Mouse (Mus musculus) Patski (cell line): Measurements from ENCODE around the gene Nfkb2. TPM values are rescaled to one million over a fixed set of nuclear protein-coding genes. Genes with fewer than 3 reads are reported as not detected.

Source experiments
- ATAC-seq: fragments of 100-300 bp; one replicate; pipeline ENCODE4 v1.8.0; 2021
- CTCF ChIA-PET: fragments of 350-600 bp; sonication (Branson Sonifier 250); formaldehyde crosslinking; loops from one replicate; lab custom pipeline; 2022; ENCODE audit warnings: inconsistent platforms; lab: Charles Lee
- POLR2A ChIA-PET: fragments of 350-600 bp; sonication (Branson Sonifier 250); formaldehyde crosslinking; loops from one replicate; lab custom pipeline; 2022; ENCODE audit warnings: antibody characterized with exemption, inconsistent platforms; lab: Charles Lee
- DNase-seq: peaks from one replicate; pipeline ENCODE4 v3.0.0-alpha.2; 2011; ENCODE audit warnings: low read depth, low spot score
- H3K27me3 ChIP-seq: fragments of 371-371 bp; one replicate; pipeline ENCODE4 v1.5.1; 2021
- CTCF ChIP-seq: fragments of 100-300 bp; IDR thresholded peaks from one replicate; pipeline ENCODE4 v1.5.1; 2021
- in situ Hi-C: fragments of 300-500 bp; cut with MboI; formaldehyde crosslinking; loops from 3 replicates; pipeline ENCODE4 v1.11.1; 2018; ENCODE audit warnings: low pct_unique_long_range_greater_than_20kb, mixed read lengths
- polyA plus RNA-seq: library from polyadenylated mRNA; unstranded; gene quantifications from one replicate; pipeline ENCODE4 v1.2.3, GENCODE M21; 2021

Nfkb2 gene
- polyA plus RNA-seq, 1 experiment from 2014 or later: 48.2 TPM

GRCm38 (mm10) chr19:46357344-46358280 lies 53.5 kb downstream of the Nfkb2 start:
- in situ Hi-C loops: no loop called here
- ATAC-seq (no peak), DNase-seq (no peak)
- POLR2A ChIA-PET: interaction anchor here (0.6 kb wide), 1 partner anchor 11 kb away, joined by 3 read pairs; no protein-coding TSS in a partner anchor
- no peaks in the 10 kb centered on the region for H3K27me3 ChIP-seq
- CTCF ChIA-PET: interaction anchor here (0.8 to 1.7 kb wide), 3 partner anchors 15 to 27 kb away, joined by 3 to 4 read pairs (median 3); no protein-coding TSS in a partner anchor
- no peak for TF ChIP-seq CTCF

GRCm38 (mm10) chr19:46358381-46358780 lies 54.3 kb downstream of the Nfkb2 start:
- ChIA-PET POLR2A (no interaction called here), CTCF (interaction anchor here (0.8 kb wide), 1 partner anchor 20 kb away, joined by 3 read pairs; no protein-coding TSS in a partner anchor)
- H3K27me3 ChIP-seq: no peaks in the 10 kb centered on the region
- DNase-seq (no peak), ATAC-seq (no peak)
- in situ Hi-C loops: no loop called here
- no peak for TF ChIP-seq CTCF

Other genes starting within 250 kb of the Nfkb2 start
- gene Nolc1, start 228.5 kb upstream of the Nfkb2 start, polyA plus RNA-seq: 66.3 TPM
- gene Elovl3, start 172.4 kb upstream of the Nfkb2 start, polyA plus RNA-seq: not detected
- gene Pitx3, start 156.0 kb upstream of the Nfkb2 start, polyA plus RNA-seq: not detected
- gene Gbf1, start 151.8 kb upstream of the Nfkb2 start, polyA plus RNA-seq: 55.0 TPM
- 11.9 TPM for gene Psd, start 22.8 kb downstream of the Nfkb2 start, polyA plus RNA-seq
- gene Fbxl15, start 23.9 kb downstream of the Nfkb2 start, polyA plus RNA-seq: 13.9 TPM
- gene Cuedc2, start 34.4 kb downstream of the Nfkb2 start, polyA plus RNA-seq: 264 TPM
- gene Mfsd13a, start 36.8 kb downstream of the Nfkb2 start, polyA plus RNA-seq: 11.7 TPM
- gene 2310034G01Rik, start 46.0 kb downstream of the Nfkb2 start, polyA plus RNA-seq: 0.42 TPM
- gene Actr1a, start 91.4 kb downstream of the Nfkb2 start, polyA plus RNA-seq: 159 TPM
- 35.2 TPM for gene Sufu, start 92.6 kb downstream of the Nfkb2 start, polyA plus RNA-seq
- gene Trim8, start 197.4 kb downstream of the Nfkb2 start, polyA plus RNA-seq: 89.9 TPM